Mouse (Mus musculus): ENCODE data around the gene Aldh6a1.

GRCm38 (mm10) chr12:84390336-84390735, 60.5 kb downstream of the Aldh6a1 start:
- no peak for TF ChIP-seq CTCF (IDR thresholded peaks at IDR 0.05; ENCODE audit: extremely low read depth, insufficient read depth, insufficient read length, insufficient replicate concordance)
- TF ChIP-seq POLR2A (IDR thresholded peaks at IDR 0.05; ENCODE audit: low read depth, low read length): no peak

All from spleen, adult 2 months (tissue).